20 mouse cellular contexts compared by ENCODE assay signal in the genomic region with DNA sequence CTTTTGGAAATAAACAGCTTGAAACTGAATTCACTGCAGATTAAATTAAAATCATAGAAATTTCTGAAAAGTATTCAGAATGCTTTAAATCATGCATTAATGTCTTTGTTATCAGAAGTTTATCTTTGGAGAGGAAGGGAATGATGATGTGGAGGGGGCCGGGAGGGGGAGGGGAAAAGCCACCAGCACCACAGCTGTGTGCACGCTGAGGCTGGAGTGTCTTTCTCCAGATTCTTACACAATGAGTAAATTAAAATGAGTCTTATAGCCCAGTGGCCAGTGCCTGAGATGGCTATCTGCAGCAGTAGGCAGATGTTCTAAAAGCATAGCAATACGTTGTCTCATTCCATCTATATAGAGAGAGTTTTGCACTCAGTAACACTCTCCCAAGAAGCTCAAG.
"Had no signal": no experiment of that assay in that cellular context is flagged by ENCODE, and none has a peak within 500 bp of the region (broad histone marks: within the 10 kb centered on the region; RNA-seq: fewer than 3 reads in every experiment).

No protein-coding gene starts in this region.

- H3K27me3 ChIP-seq: limb, embryonic 13.5 days; liver, embryonic 12.5 days; liver, embryonic 15.5 days; midbrain, embryonic 12.5 days; midbrain, embryonic 15.5 days; neural tube, embryonic 12.5 days; neural tube, embryonic 15.5 days had no signal

- ATAC-seq: inflammation-experienced regulatory T-cells, adult 6 months; intestine, embryonic 16.5 days; liver, embryonic 12.5 days; midbrain, embryonic 15.5 days had no signal

- H3K4me3 ChIP-seq: limb, embryonic 10.5 days; limb, embryonic 13.5 days; liver, embryonic 12.5 days; liver, embryonic 15.5 days; midbrain, embryonic 12.5 days; midbrain, embryonic 15.5 days; neural tube, embryonic 12.5 days; neural tube, embryonic 15.5 days had no signal

- H3K4me2 ChIP-seq: limb, embryonic 13.5 days; liver, embryonic 12.5 days; liver, embryonic 15.5 days; midbrain, embryonic 12.5 days; midbrain, embryonic 15.5 days; neural tube, embryonic 12.5 days; neural tube, embryonic 15.5 days had no signal

- H3K4me1 ChIP-seq: limb, embryonic 10.5 days; limb, embryonic 13.5 days; liver, embryonic 15.5 days; midbrain, embryonic 12.5 days; midbrain, embryonic 15.5 days; neural tube, embryonic 12.5 days; neural tube, embryonic 15.5 days had no signal

- H3K9ac ChIP-seq: limb, embryonic 13.5 days; liver, embryonic 12.5 days; liver, embryonic 15.5 days; midbrain, embryonic 12.5 days; midbrain, embryonic 15.5 days; neural tube, embryonic 12.5 days; neural tube, embryonic 15.5 days had no signal

- DNase-seq: kidney, postnatal 25 days; layer of hippocampus, adult 9-11 months; liver; lung, adult 18-20 months; lung, postnatal 14 days; right cerebral cortex, adult 18-20 months; right cerebral cortex, postnatal 14 days; thymus, adult 18-20 months; thymus, postnatal 36 days had no signal

- H3K27ac ChIP-seq: limb, embryonic 10.5 days; limb, embryonic 13.5 days; liver, embryonic 12.5 days; liver, embryonic 15.5 days; macrophage; midbrain, embryonic 12.5 days; midbrain, embryonic 15.5 days; neural tube, embryonic 12.5 days; neural tube, embryonic 15.5 days had no signal

- H3K9me3 ChIP-seq: limb, embryonic 10.5 days; limb, embryonic 13.5 days; liver, embryonic 12.5 days; liver, embryonic 15.5 days; midbrain, embryonic 12.5 days; midbrain, embryonic 15.5 days; neural tube, embryonic 12.5 days; neural tube, embryonic 15.5 days had no signal

- H3K36me3 ChIP-seq: limb, embryonic 10.5 days; limb, embryonic 13.5 days; liver, embryonic 12.5 days; liver, embryonic 15.5 days; midbrain, embryonic 12.5 days; midbrain, embryonic 15.5 days; neural tube, embryonic 12.5 days; neural tube, embryonic 15.5 days had no signal
